Mouse (Mus musculus) G1E (cell line): ENCODE data around the gene Suv39h2. TPM values are rescaled to one million over a fixed set of nuclear protein-coding genes. Genes with fewer than 3 reads are reported as not detected.

Experiments
- ATAC-seq: 2 replicates; pipeline ENCODE4 v1.8.0; 2016; ENCODE audit warnings: mild to moderate bottlenecking; ENCODE audit not compliant: insufficient number of reproducible peaks, poor library complexity, low FRiP score, severe bottlenecking; ENCODE audit errors: extremely low read depth
- DNase-seq: peaks from one replicate; pipeline ENCODE4 v3.0.0; 2012; ENCODE audit warnings: low spot score
- H3K27me3 ChIP-seq: 2 replicates; pipeline ENCODE4 v1.6.1; 2012; ENCODE audit warnings: mild to moderate bottlenecking, low read length, inconsistent platforms; ENCODE audit not compliant: insufficient read depth
- H3K36me3 ChIP-seq: replicated peaks from 2 replicates; pipeline ENCODE3; 2012; ENCODE audit warnings: mild to moderate bottlenecking, inconsistent platforms
- H3K4me1 ChIP-seq: 2 replicates; pipeline ENCODE4 v1.6.1; 2012; ENCODE audit warnings: low read depth, low read length, inconsistent platforms, mixed read lengths; ENCODE audit not compliant: insufficient read depth
- H3K4me3 ChIP-seq: 2 replicates; pipeline ENCODE4 v1.5.1; 2012; ENCODE audit warnings: low read depth, mild to moderate bottlenecking, inconsistent platforms, low read length, moderate library complexity, mixed read lengths
- H3K9me3 ChIP-seq: replicated peaks from 2 replicates; pipeline ENCODE4 v1.6.1; 2012; ENCODE audit warnings: inconsistent platforms
- CTCF ChIP-seq: IDR thresholded peaks from 2 replicates; pipeline ENCODE4 v1.5.1; 2012; ENCODE audit warnings: low read depth, low read length, inconsistent platforms, mixed read lengths
- GATA1 ChIP-seq: IDR thresholded peaks from 2 replicates; pipeline ENCODE4 v1.6.1; 2012; ENCODE audit warnings: borderline replicate concordance, low read length, inconsistent platforms, mixed read lengths
- GATA2 ChIP-seq: IDR thresholded peaks from 2 replicates; pipeline ENCODE4 v1.6.1; 2012; ENCODE audit warnings: low read depth, low read length, inconsistent platforms, borderline replicate concordance
- POLR2AphosphoS5 ChIP-seq: IDR thresholded peaks from 2 replicates; pipeline ENCODE4 v1.6.1; 2012; ENCODE audit warnings: low read depth, low read length, inconsistent platforms; ENCODE audit not compliant: insufficient replicate concordance
- TAL1 ChIP-seq: conservative IDR thresholded peaks from 2 replicates; pipeline ENCODE4 v1.6.1; 2012; ENCODE audit warnings: low read depth, low read length, inconsistent platforms, mixed read lengths
- polyA plus RNA-seq: library from polyadenylated mRNA; stranded (reverse); fragments of >175 nt; gene quantifications from 2 replicates; pipeline ENCODE4 v1.2.3, GENCODE M21; 2012
- total RNA-seq, 2 experiments: library from RNA; stranded (forward) in 1 of 2; stranded (reverse) in 1 of 2; fragments of 200-1000 nt in 1 of 2; fragments of >200 nt in 1 of 2; fragmentation: Nextera tagmentation in 1 of 2; gene quantifications; 2 replicates each; pipeline ENCODE4 v1.2.3; 2014 to 2017

Gene Suv39h2
- total RNA-seq (2014; fragmentation: Nextera tagmentation) = 25.7 and 31.6 TPM in 2 replicates
- 13.9 and 19.1 TPM in 2 replicates for total RNA-seq (2017)
- polyA plus RNA-seq = 6.2 and 7.6 TPM in 2 replicates

- peak within 1 kb of the TSS; percentile 99 for H3K4me3 ChIP-seq
- DNase-seq (peak; percentile 96), ATAC-seq (peak; percentile 82)
- no peaks in the 10 kb centered on the region for H3K27me3 ChIP-seq
- H3K9me3 ChIP-seq = no peaks in the 10 kb centered on the region
- peaks cover 38% of the 10 kb centered on the region for H3K4me1 ChIP-seq
- TF ChIP-seq TAL1 (no peak), GATA1 (no peak), CTCF (no peak)
- H3K36me3 ChIP-seq = peaks cover 22% of the 10 kb centered on the region
Observed at GRCm38 (mm10) chr2:3474861-3475283, at the start of gene Suv39h2. Suv39h2 (minus strand) TSS chr2:3475031.

DNA sequence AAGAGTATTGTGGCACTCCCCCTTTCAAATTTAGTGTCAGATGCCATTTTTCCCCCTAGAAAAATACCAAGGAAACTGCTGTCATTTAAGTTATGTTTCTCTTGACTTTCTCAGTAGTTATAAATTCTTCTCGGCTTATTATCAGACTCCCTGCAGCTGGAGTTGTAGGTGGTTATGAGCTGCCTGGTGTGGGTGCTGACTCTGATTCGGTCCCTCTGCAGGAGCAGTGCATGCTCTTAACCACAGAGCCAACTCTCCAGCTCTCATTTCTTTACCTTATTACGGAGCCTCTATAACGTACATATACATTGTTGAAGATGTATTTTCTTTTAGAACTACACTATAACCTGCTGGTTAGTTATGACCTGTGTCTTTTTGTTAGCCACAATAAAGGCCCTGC is 47.7 kb upstream of the Suv39h2 start:
- Histone ChIP-seq H3K9me3 (no peaks in the 10 kb centered on the region), H3K4me3 (no peak overlapping the region), H3K27me3 (peaks cover 17% of the 10 kb centered on the region), H3K4me1 (peaks cover 3% of the 10 kb centered on the region; the same call in 1 of the 2 replicates), H3K36me3 (no peaks in the 10 kb centered on the region)
- DNase-seq (no peak), ATAC-seq (no peak)
- no peak for TF ChIP-seq CTCF
- TF ChIP-seq POLR2AphosphoS5 = no peak
- no peak for TF ChIP-seq GATA2
- no peak for TF ChIP-seq TAL1
- TF ChIP-seq GATA1 = no peak

GRCm38 (mm10) chr2:3512552-3513454 is 38.0 kb upstream of the Suv39h2 start, which contains the start of the genes Gm45902, Hspa14 and Cdnf:
Gm45902 (minus strand) TSS chr2:3512790.
Hspa14 (minus strand) TSS chr2:3512814.
Cdnf (plus strand) TSS chr2:3513030.
- H3K4me3 ChIP-seq = peak within 1 kb of the TSS; percentile 88

DNA sequence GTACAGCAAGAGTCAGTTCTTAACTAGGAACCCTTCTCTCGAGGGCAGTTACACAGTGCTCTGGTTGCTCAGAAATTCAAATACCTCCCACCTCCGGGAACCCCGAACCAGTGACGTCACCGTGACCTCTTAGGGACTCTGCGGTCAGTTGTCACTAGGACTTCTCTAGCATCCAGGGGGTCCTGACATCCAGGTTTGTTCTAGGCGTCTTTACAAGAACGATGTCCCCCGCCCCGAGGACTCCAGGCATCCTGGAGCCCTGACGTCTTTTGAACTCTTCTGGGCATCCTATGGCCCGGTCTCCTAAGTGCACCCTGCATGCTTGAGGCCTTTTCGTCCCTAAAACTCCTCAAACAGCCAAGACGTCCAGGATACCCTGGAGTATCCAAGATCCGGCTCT is 37.2 kb upstream of the Suv39h2 start:
- Histone ChIP-seq H3K4me1 (peaks cover 26% of the 10 kb centered on the region), H3K4me3 (peak overlapping the region; percentile 88), H3K27me3 (no peaks in the 10 kb centered on the region), H3K36me3 (peaks cover 42% of the 10 kb centered on the region), H3K9me3 (no peaks in the 10 kb centered on the region)
- TF ChIP-seq TAL1 = no peak
- TF ChIP-seq POLR2AphosphoS5 = no peak
- no peak for TF ChIP-seq GATA2
- no peak for TF ChIP-seq GATA1
- no peak for TF ChIP-seq CTCF
- ATAC-seq (no peak), DNase-seq (peak; percentile 48)

More at GRCm38 (mm10) chr2:3512552-3513454, 38.0 kb upstream of the Suv39h2 start, which contains the start of the genes Gm45902, Hspa14 and Cdnf:
- ATAC-seq (peak; percentile 96), DNase-seq (peak; percentile 97)
- H3K9me3 ChIP-seq = no peaks in the 10 kb centered on the region
- peaks cover 26% of the 10 kb centered on the region for H3K4me1 ChIP-seq
- H3K27me3 ChIP-seq = no peaks in the 10 kb centered on the region
- TF ChIP-seq GATA2 = no peak
- no peak for TF ChIP-seq POLR2AphosphoS5
- TF ChIP-seq TAL1 = no peak
- no peak for TF ChIP-seq GATA1
- no peak for TF ChIP-seq CTCF
- H3K36me3 ChIP-seq = peaks cover 36% of the 10 kb centered on the region

DNA sequence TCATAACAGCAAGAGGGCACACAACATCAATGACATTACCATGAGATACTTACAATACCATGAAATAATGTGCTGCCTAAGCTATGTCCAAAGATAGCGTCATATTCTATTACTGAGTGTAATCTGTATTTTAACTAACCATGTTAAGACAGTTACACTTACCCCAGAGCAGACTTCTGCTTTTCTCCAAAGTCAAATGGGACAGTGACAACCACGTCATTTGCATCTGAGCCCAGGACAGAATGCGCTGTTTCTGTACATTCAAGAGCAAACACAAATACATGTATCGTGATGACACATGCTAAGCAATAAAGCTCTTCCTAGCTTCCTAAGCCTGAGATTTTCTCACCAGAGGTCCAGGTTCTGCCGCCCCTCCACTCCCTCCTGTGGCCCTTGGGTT is 26.1 kb upstream of the Suv39h2 start:
- Histone ChIP-seq H3K36me3 (peaks cover 82% of the 10 kb centered on the region), H3K9me3 (no peaks in the 10 kb centered on the region), H3K4me1 (peaks cover 12% of the 10 kb centered on the region), H3K27me3 (no peaks in the 10 kb centered on the region), H3K4me3 (no peak overlapping the region)
- ATAC-seq = no peak
- DNase-seq = no peak
- TF ChIP-seq POLR2AphosphoS5 (no peak), GATA1 (no peak), CTCF (no peak), GATA2 (no peak), TAL1 (no peak)

DNA sequence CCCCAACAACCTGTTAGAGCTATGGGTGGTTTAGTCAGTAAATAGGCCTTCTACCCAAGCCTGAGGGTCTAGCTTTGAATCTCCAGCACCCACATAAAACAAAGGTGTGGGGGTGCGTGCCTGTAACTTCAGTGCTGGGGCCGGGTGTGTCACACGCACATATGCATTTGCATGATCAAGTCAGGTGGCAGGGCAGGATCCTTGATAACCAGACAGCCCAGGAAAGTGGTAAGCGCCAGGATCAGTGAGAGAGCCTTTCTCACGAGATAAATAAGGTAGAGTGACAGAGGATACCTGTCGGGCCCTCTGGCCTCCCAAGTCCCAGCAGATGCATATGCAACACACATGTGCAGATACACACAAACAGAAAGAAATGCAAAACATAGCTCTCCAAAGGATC is 24.7 kb upstream of the Suv39h2 start:
- ATAC-seq (no peak), DNase-seq (no peak)
- no peaks in the 10 kb centered on the region for H3K27me3 ChIP-seq
- H3K4me1 ChIP-seq = peaks cover 5% of the 10 kb centered on the region
- H3K9me3 ChIP-seq = no peaks in the 10 kb centered on the region
- H3K4me3 ChIP-seq = no peak overlapping the region
- TF ChIP-seq GATA2 (no peak), TAL1 (no peak), POLR2AphosphoS5 (no peak)
- H3K36me3 ChIP-seq = peaks cover 82% of the 10 kb centered on the region
